10 mouse cellular contexts compared by ENCODE assay signal in the genomic region with DNA sequence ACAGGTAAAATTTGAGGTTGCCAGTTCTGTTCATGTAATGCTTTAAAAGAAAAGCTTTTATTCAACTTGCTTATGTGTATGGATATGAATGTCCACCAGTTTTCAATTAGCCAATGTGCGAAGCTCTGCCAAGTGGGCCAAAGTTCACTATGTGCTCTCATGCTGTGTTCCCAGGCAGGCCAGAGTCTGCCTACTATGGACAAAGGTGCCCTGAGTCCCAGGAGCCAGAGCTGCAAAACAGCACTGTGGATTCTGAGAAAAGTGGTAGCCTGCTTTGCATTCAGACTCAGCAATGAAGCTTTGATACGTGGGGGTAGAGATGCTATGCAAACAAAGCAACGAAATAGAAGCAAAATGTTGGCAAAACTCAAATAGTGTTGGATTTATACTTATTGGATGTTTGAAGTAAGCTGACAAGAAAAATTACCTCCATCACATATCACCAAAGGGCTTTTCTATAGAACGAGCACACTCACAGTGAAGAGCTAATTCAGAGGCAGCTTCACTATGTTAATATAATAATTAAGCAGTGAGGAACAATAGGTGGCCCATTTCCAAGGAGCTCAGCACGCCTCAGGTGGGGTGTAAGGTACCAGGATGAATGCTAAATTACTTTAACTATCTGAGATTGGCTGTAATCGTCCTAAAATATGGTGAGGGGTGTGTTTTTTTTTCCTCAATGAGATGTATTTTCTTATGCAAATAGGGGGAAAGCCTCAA.
DNase-seq lines count a peak whose midpoint lies in the region; ATAC-seq and TF ChIP-seq lines count a peak whose summit lies in the region.
"Had no signal": no experiment of that assay in that cellular context is flagged by ENCODE, and none has a peak within 500 bp of the region (broad histone marks: within the 10 kb centered on the region; RNA-seq: fewer than 3 reads in every experiment).

No protein-coding gene starts in this region.

- H3K9me3 ChIP-seq in kidney, embryonic 15.5 days (replicated peaks) = no peaks in the 10 kb centered on the region
- H3K9me3 ChIP-seq: hindbrain, embryonic 15.5 days had no signal

- TF ChIP-seq CTCF in kidney, adult 2 months (conservative IDR thresholded peaks at IDR 0.05; ENCODE audit: insufficient read depth, insufficient read length, low read depth, low read length) = no peak

- no peak overlapping the region for H3K4me3 ChIP-seq in kidney, adult 2 months (ENCODE audit: insufficient read depth, low read depth, low read length)
- no peak overlapping the region for H3K4me3 ChIP-seq in kidney, embryonic 15.5 days (replicated peaks)
- H3K4me3 ChIP-seq: hindbrain, embryonic 15.5 days had no signal

- H3K4me2 ChIP-seq in kidney, embryonic 15.5 days = no peak overlapping the region
- H3K4me2 ChIP-seq: hindbrain, embryonic 15.5 days had no signal

- H3K27ac ChIP-seq in kidney, adult 2 months (ENCODE audit: insufficient read depth, low read depth, low read length) = no peak overlapping the region; the same call in 1 of the 2 replicates
- no peak overlapping the region for H3K27ac ChIP-seq in kidney, embryonic 15.5 days
- H3K27ac ChIP-seq: hindbrain, embryonic 15.5 days; macrophage had no signal

- no peaks in the 10 kb centered on the region for H3K27me3 ChIP-seq in kidney, adult 2 months (replicated peaks; ENCODE audit: control insufficient read depth, insufficient read depth, low read length)
- no peaks in the 10 kb centered on the region for H3K27me3 ChIP-seq in kidney, embryonic 15.5 days
- H3K27me3 ChIP-seq: hindbrain, embryonic 15.5 days had no signal

- peak; percentile 94 for DNase-seq in kidney, adult 2 months
- peak; percentile 84 for DNase-seq in NIH3T3 (ENCODE audit: low read depth)
- peak; percentile 52 for DNase-seq in adrenal gland, postnatal 25 days
- peak; percentile 95 for DNase-seq in kidney, adult 9 months
- DNase-seq in spleen, postnatal 36 days (ENCODE audit: low spot score in 2 of 2) = no peak
- no peak for DNase-seq in thymus, postnatal 14 days
- DNase-seq: embryo, embryonic 11 days had no signal

- no peak overlapping the region for H3K9ac ChIP-seq in kidney, embryonic 15.5 days
- H3K9ac ChIP-seq: hindbrain, embryonic 15.5 days had no signal

- no peaks in the 10 kb centered on the region for H3K36me3 ChIP-seq in kidney, adult 2 months (ENCODE audit: control insufficient read depth, insufficient read depth, low read length)
- no peaks in the 10 kb centered on the region for H3K36me3 ChIP-seq in kidney, embryonic 15.5 days
- H3K36me3 ChIP-seq: hindbrain, embryonic 15.5 days had no signal

- TF ChIP-seq POLR2A in kidney, adult 2 months (IDR thresholded peaks at IDR 0.05; ENCODE audit: low read depth, low read length) = no peak

- WGBS in kidney, adult 2 months = 55% methylated on average over 6 of the region's 6 CpGs
- WGBS in kidney, embryonic 15.5 days = 66% methylated on average over 6 of the region's 6 CpGs

- peaks cover 6% of the 10 kb centered on the region; the same call in 1 of the 2 replicates for H3K4me1 ChIP-seq in kidney, adult 2 months (ENCODE audit: control insufficient read depth, insufficient read depth, low read length)
- no peaks in the 10 kb centered on the region for H3K4me1 ChIP-seq in kidney, embryonic 15.5 days

- ATAC-seq in kidney, embryonic 15.5 days (replicated peaks; ENCODE audit: low FRiP score) = no peak

Comparison
In these comparisons a context has a peak if more than half of its experiments do, and no peak if none do; other contexts are left out.
1. DNase-seq: peak in kidney, adult 2 months (single experiment), NIH3T3 (single experiment), adrenal gland, postnatal 25 days (single experiment) and kidney, adult 9 months (single experiment); none in spleen, postnatal 36 days (0 of 2) and thymus, postnatal 14 days (single experiment).